Mouse (Mus musculus) forebrain, postnatal 0 days (tissue): ENCODE measurements at regions not wholly inside any gene's neighbourhood (a gene's known extent, or its start where the extent isn't known, plus 50 kb on each side); places are given as distances from the start of the nearest gene placed in this dataset. TPM values are rescaled to one million over a fixed set of nuclear protein-coding genes. Genes with fewer than 3 reads are reported as not detected.

Experiments
- ATAC-seq: fragments of 200-750 bp; cut with Nextera tagmentation; 2 replicates; pipeline ENCODE4 v1.8.0; 2017; ENCODE audit warnings: mild to moderate bottlenecking, moderate library complexity
- DNase-seq: peaks from one replicate; pipeline ENCODE4 v3.0.0-alpha.2; 2015
- H3K27ac ChIP-seq: fragments of 300-500 bp; sonication (generic); 2 replicates; pipeline ENCODE4 v1.5.1; 2014; ENCODE audit warnings: low read depth, mild to moderate bottlenecking, antibody characterized with exemption, low read length, moderate library complexity, mixed read lengths
- H3K27me3 ChIP-seq: fragments of 300-500 bp; sonication (generic); 2 replicates; pipeline ENCODE4 v1.6.1; 2014; ENCODE audit warnings: mild to moderate bottlenecking, low read length, mixed read lengths; ENCODE audit not compliant: insufficient read depth
- H3K36me3 ChIP-seq: fragments of 300-500 bp; sonication (generic); 2 replicates; pipeline ENCODE4 v1.6.1; 2014; ENCODE audit warnings: mild to moderate bottlenecking, moderate library complexity; ENCODE audit not compliant: insufficient read depth
- H3K4me1 ChIP-seq: fragments of 300-500 bp; sonication (generic); 2 replicates; pipeline ENCODE4 v1.6.1; 2014; ENCODE audit warnings: antibody characterized with exemption; ENCODE audit not compliant: insufficient read depth
- H3K4me2 ChIP-seq: fragments of 300-500 bp; sonication (generic); 2 replicates; pipeline ENCODE4 v1.6.1; 2014; ENCODE audit warnings: low read depth, mild to moderate bottlenecking, moderate library complexity
- H3K4me3 ChIP-seq: fragments of 300-500 bp; sonication (generic); 2 replicates; pipeline ENCODE4 v1.5.1; 2014; ENCODE audit warnings: low read depth, low read length, mixed read lengths
- H3K9ac ChIP-seq: fragments of 300-500 bp; sonication (generic); 2 replicates; pipeline ENCODE4 v1.6.1; 2014; ENCODE audit warnings: mild to moderate bottlenecking
- H3K9me3 ChIP-seq: fragments of 300-500 bp; sonication (generic); 2 replicates; pipeline ENCODE4 v1.6.1; 2016; ENCODE audit warnings: low read length
- CTCF ChIP-seq: sonication (generic); IDR thresholded peaks from 2 replicates; pipeline ENCODE4 v1.5.1; 2016; ENCODE audit warnings: antibody characterized with exemption, control low read depth, low read depth
- WGBS: fragments of 180-500 bp; shearing (Covaris S2); extraction: QIAGEN DNeasy Blood & Tissue Kit; methylation state at CpG from one replicate; pipeline ENCODE4 v1.1.7; 2014; 5-methylcytosine and 5-hydroxymethylcytosine counted together
- microRNA counts: library from miRNA; unstranded; fragments of <30 nt; microRNA quantifications from one replicate; lab custom pipeline; 2015
- microRNA-seq, 2 experiments: library from miRNA; unstranded; fragments of <30 nt; microRNA quantifications; one replicate each; pipeline ENCODE4; 2016

- Histone ChIP-seq H3K9me3 (no peaks in the 10 kb centered on the region), H3K27me3 (no peaks in the 10 kb centered on the region), H3K9ac (no peak overlapping the region), H3K4me3 (no peak overlapping the region), H3K4me2 (no peak overlapping the region), H3K4me1 (peaks cover 8% of the 10 kb centered on the region), H3K36me3 (no peaks in the 10 kb centered on the region), H3K27ac (0 out of 2 replicates have a peak overlapping the region, but pooled peaks have one; percentile 21)
- WGBS, result 41% methylated on average over 4 of the region's 4 CpGs
- DNase-seq (no peak), ATAC-seq (no peak)
- TF ChIP-seq CTCF, result no peak
Measured at GRCm38 (mm10) chr10:60892730-60893129, 61.3 kb upstream of the Unc5b start.

- no peak overlapping the region for H3K9ac ChIP-seq
- no peak overlapping the region for H3K27ac ChIP-seq
- DNase-seq (no peak), ATAC-seq (no peak)
- H3K4me3 ChIP-seq, result no peak overlapping the region
- H3K36me3 ChIP-seq, result no peaks in the 10 kb centered on the region
- H3K4me1 ChIP-seq, result peaks cover 8% of the 10 kb centered on the region
- no peak for TF ChIP-seq CTCF
- H3K27me3 ChIP-seq, result no peaks in the 10 kb centered on the region
- H3K9me3 ChIP-seq, result no peaks in the 10 kb centered on the region
- H3K4me2 ChIP-seq, result no peak overlapping the region
- 65% methylated on average over 13 of the region's 13 CpGs for WGBS
Measured at GRCm38 (mm10) chr10:60891476-60892170, 60.2 kb upstream of the Unc5b start.

GRCm38 (mm10) chr10:60889792-60890191, 58.4 kb upstream of the Unc5b start:
- peak; percentile 80 for ATAC-seq

GRCm38 (mm10) chr10:60888541-60888940, 57.2 kb upstream of the Unc5b start:
- Histone ChIP-seq H3K36me3 (no peaks in the 10 kb centered on the region), H3K4me2 (no peak overlapping the region), H3K27ac (no peak overlapping the region), H3K9me3 (no peaks in the 10 kb centered on the region), H3K4me1 (peaks cover 4% of the 10 kb centered on the region), H3K4me3 (no peak overlapping the region), H3K9ac (no peak overlapping the region), H3K27me3 (no peaks in the 10 kb centered on the region)
- ATAC-seq (no peak), DNase-seq (no peak)
- WGBS, result 79% methylated on average over 7 of the region's 7 CpGs
- no peak for TF ChIP-seq CTCF

More at GRCm38 (mm10) chr10:60889792-60890191, 58.4 kb upstream of the Unc5b start:
- no peaks in the 10 kb centered on the region for H3K9me3 ChIP-seq
- no peaks in the 10 kb centered on the region for H3K27me3 ChIP-seq
- H3K4me2 ChIP-seq, result no peak overlapping the region
- H3K4me3 ChIP-seq, result no peak overlapping the region
- peak; percentile 69 for DNase-seq
- TF ChIP-seq CTCF, result peak; percentile 50
- H3K4me1 ChIP-seq, result peaks cover 8% of the 10 kb centered on the region
- H3K36me3 ChIP-seq, result no peaks in the 10 kb centered on the region
- no peak overlapping the region for H3K9ac ChIP-seq
- H3K27ac ChIP-seq, result no peak overlapping the region; the same call in 1 of the 2 replicates
- 63% methylated on average over 13 of the region's 13 CpGs for WGBS

- Histone ChIP-seq H3K9me3 (no peaks in the 10 kb centered on the region), H3K4me3 (peak overlapping the region; percentile 22), H3K27me3 (no peaks in the 10 kb centered on the region), H3K36me3 (no peaks in the 10 kb centered on the region), H3K4me1 (no peaks in the 10 kb centered on the region), H3K27ac (no peak overlapping the region; the same call in 1 of the 2 replicates), H3K9ac (0 out of 2 replicates have a peak overlapping the region, but pooled peaks have one; percentile 6), H3K4me2 (peak overlapping the region; percentile 38)
- 23% methylated on average over 25 of the region's 25 CpGs for WGBS
- no peak for TF ChIP-seq CTCF
- DNase-seq (peak; percentile 70), ATAC-seq (peak; percentile 91)
Measured at GRCm38 (mm10) chr10:60885348-60886275, 54.2 kb upstream of the Unc5b start.

GRCm38 (mm10) chr10:60884806-60885205, 53.4 kb upstream of the Unc5b start:
- Histone ChIP-seq H3K27me3 (no peaks in the 10 kb centered on the region), H3K4me2 (no peak overlapping the region), H3K36me3 (no peaks in the 10 kb centered on the region), H3K4me3 (no peak overlapping the region), H3K9ac (no peak overlapping the region), H3K9me3 (no peaks in the 10 kb centered on the region), H3K27ac (no peak overlapping the region), H3K4me1 (no peaks in the 10 kb centered on the region)
- DNase-seq (no peak), ATAC-seq (no peak)
- no peak for TF ChIP-seq CTCF
- 96% methylated on average over 5 of the region's 5 CpGs for WGBS

MicroRNA genes in the stretch of these regions (microRNA counts, 519-probe panel; counts per million panel counts)
- microRNA mmu-miR-466j (lab: Ali Mortazavi, UCI), result not detected

Small RNAs in the stretch of these regions (microRNA-seq; reads per million reads assigned to microRNA genes)
- gene Mir466j (0 reads per million in 2 experiments), gene Mir6408 (0 reads per million in 2 experiments)
